Mouse (Mus musculus) naive thymus-derived CD4-positive, alpha-beta T cell, adult 2 months (primary cell): Measurements from ENCODE around the gene Mrpl19.

Experiments used
- DNase-seq: peaks from one replicate; pipeline ENCODE4 v3.0.0-alpha.2; 2011; ENCODE audit warnings: low read depth

Mrpl19 gene

GRCm38 (mm10) chr6:81929402-81929801 lies 36.4 kb downstream of the Mrpl19 start:
- DNase-seq, result no peak

- DNase-seq, result peak; percentile 5
Observed at GRCm38 (mm10) chr6:81924304-81924703, 41.5 kb downstream of the Mrpl19 start.

- DNase-seq, result peak; percentile 95
Observed at GRCm38 (mm10) chr6:81923523-81924142, 42.1 kb downstream of the Mrpl19 start, which contains the start of gene Gcfc2. Gcfc2 (plus strand) TSS chr6:81923669.

- DNase-seq, result no peak
Observed at GRCm38 (mm10) chr6:81912177-81912576, 53.6 kb downstream of the Mrpl19 start.

- DNase-seq, result no peak
Observed at GRCm38 (mm10) chr6:81911713-81912112, 54.0 kb downstream of the Mrpl19 start.

- DNase-seq, result no peak
Observed at GRCm38 (mm10) chr6:81911244-81911643, 54.5 kb downstream of the Mrpl19 start.

- no peak for DNase-seq
Observed at GRCm38 (mm10) chr6:81910302-81910855, 55.4 kb downstream of the Mrpl19 start.
